Mouse (Mus musculus) c-Kit-negative CD71-positive TER-119-positive erythroid progenitor cells, embryonic 14.5 days (primary cell): ENCODE measurements around the gene Trpv2.

ENCODE experiments used
- DNase-seq: peaks from one replicate; pipeline ENCODE4 v3.0.0-alpha.2; 2013; ENCODE audit warnings: low read depth, low spot score

Gene Trpv2

GRCm38 (mm10) chr11:62558152-62558551, 16.1 kb upstream of the Trpv2 start:
- DNase-seq: no peak

DNA sequence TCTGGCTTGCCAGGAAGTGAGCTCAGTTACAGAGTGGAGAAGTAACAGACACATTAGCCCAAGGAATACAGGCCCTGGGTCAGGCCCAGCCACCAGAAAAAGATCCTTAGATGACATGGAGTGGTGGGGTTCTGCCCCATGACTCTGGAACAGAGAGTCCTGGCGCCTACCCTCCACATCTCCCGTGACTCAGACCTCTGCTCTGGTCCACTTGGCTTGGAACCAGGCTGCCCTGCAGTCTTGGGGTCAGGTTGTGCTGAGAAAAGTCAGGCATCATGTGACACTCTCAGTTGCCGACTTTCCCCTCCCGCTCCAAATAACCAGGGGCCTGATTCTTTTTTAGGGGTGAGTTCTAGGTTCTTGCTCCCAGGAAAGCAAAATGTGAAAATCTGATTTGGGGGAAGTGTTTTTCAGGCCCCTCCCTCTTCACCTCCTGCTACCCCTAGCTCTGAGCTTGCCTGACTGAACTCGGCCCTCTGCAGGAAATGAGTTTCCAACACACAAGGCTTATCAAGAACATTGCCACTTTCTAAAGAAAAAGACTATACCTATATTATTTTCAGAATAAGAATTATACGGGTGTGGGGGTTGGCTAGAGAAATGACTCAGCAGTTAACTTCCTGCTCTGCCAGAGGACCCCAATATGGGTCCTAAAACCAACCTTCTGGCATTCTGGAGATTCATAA, 15.2 kb upstream of the Trpv2 start:
- DNase-seq: no peak

DNA sequence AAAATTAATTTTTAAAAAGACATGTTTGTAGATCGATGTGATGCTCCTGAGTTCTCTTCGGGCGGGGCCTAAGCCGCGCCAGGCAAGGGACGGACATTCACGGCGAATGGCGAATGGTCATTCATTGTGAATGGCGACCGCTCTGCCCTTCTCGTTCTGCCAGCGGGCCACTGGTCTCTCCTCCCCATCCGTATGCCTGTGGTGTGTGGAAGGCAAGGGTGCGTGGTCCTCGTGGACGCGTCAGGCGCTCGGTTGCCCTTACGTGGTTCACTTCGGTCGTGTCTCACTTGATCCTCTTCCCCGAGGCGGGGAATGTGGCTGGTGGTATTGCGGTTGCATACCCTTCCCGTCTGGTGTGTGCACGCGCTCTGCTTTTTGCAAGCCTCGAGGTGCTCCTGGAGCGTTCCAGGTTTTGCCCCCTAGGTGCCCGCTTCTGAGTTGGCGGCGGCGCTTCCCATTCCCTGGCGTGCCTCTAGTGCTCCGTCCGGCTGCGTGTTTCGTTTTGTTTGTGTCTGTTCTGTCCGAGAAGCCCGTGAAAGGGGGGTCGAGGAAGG, 13.7 kb upstream of the Trpv2 start:
- DNase-seq: no peak

DNA sequence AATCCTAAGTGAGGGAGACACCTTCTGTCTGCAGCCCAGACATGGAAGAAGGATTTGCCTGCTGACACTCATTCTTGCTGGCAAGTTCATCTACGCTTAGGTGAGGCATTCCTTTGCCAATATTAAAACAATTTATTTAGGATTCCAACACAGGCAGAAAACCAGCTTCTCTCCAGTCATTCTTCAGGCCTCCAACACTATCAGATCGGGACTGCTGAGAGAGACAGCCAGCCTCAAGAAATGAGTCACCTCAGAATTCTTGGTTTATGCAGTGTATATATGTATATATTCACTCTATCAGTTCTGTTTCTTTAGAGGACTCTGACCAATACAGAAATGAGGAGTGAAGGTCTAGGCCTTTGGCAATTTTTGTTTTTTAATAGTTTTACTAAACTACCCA, 10.7 kb upstream of the Trpv2 start:
- no peak for DNase-seq

DNA sequence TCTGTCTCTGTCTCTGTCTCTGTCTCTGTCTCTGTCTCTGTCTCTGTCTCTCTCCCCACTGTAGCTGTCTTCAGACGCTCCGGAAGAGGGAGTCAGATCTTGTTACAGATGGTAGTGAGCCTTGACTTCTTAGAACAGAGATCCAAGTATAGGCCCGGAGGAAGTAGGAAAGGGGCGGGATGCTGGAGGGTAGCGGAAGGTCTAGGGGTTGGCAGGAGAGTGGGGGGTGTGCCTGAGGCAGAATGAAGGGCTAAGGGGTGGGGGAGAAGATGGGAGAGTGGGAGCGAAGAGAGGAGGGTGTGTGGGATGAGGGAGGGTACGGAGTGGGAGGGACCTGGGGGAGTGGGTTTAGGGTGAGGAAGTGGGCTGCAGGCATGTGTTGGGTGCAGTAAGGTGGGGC, 8.5 kb upstream of the Trpv2 start:
- no peak for DNase-seq

DNA sequence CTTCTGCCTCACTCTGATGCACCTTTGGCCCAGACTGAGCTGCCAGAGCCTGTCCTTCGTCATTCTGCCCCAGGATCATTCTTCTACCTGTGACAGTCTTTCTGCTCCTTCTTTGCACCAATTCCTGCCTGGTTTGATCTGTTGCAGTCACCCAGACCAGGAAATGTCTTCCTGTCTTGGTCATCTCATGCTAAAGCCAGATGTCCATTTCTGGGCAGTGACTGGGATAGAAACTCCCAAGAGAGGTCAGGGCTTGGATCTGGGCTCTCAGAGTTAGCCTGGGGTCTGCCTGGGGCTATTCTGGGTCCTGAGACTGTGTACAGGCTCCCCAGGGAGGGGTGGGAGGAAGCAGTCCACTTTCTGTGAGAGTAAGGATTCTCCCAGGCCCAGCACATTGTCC, 8.1 kb upstream of the Trpv2 start:
- DNase-seq: no peak

DNA sequence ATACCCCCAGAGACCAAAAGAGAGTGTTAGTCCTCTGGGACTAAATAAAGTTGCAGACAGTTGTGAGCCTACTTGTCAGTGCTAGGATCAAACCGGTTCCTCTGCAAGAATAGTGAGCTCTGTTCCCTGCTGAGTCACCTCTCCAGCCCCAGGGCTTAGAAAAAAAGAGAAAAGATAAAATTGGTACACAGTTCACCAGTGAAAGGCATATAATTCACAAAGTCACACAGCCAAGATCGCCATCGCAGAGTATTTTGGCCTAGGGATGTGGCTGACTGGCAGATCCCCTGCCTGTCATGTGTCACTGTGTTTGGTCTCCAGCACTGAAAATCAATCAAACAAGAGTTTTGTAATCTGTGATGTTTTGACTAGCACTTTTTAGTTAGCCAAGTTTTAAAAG, 6.0 kb upstream of the Trpv2 start:
- no peak for DNase-seq

DNA sequence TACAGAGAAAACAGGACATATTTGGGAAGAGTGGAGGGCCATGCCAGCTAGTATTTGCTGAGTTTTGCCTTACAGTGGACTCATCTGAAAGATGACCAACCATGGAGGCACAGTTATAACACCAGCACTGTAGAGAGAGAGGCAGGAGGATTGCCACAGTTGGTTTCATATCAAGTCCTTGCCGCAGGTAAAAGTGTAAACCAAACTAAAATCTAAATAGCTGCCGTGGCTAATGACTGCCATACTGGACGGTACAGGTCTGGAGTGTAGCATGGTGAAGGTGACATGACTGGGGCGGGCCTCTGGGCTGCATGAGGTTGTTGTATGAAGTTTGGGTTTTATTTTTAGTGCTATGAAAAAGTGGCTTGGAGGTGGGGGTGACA, 408 bp downstream of the Trpv2 start:
- no peak for DNase-seq

DNA sequence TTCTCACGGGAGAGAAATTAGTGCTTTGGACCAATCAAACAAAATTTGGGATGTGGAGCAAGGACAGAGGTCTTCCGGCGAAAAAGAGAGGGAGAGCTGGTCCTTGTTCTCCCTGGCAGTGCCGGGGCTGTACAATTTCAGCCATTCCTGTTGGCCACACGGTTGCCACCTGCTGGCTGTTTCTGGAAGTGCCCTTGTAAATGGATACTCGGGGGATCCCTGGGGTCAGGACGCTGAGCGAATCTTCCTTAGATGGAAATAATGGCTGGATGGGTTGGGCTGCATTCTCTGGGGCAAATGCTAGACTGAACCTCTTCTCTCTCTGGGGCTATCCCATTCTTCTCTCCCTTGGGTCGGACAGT, 992 bp downstream of the Trpv2 start:
- DNase-seq: peak; percentile 64

DNA sequence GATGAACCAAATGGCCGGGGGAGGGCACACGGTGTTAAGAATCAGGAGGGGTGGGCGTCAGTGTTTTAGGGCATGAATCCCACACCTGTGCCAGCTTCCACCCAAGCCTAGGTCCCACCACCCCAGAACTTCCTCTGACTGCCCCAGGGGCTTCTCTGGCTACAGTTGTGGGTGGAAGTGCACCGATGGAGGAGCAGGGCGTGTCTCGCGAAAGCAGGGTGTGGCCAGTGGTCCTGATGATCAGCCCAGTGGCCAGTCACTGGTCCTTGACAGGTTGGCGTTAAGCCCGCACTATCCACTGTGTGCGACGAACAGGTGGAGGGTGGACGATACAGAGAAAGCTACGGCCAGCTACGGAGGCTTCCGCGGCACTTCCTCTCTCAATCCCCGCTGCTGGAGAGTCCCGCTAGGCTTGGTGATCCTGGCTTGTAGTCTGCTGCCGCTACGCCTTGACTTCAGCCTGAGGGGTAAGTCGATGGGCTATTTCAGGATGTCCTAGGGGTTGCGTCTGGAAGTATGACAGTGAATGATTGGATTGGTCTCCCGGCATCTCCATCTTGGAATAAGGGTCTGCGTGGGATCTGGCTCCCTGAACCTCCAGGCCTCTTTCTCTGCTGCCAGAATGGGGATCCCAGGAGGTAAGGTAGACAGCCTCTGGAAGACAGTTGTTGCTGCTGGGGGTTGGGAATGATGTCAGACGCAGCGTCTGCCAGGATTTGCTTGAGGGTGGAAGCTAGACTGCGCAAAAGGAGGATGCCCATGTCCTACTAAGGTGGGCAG, 1.6 kb downstream of the Trpv2 start:
- DNase-seq: peak; percentile 51

DNA sequence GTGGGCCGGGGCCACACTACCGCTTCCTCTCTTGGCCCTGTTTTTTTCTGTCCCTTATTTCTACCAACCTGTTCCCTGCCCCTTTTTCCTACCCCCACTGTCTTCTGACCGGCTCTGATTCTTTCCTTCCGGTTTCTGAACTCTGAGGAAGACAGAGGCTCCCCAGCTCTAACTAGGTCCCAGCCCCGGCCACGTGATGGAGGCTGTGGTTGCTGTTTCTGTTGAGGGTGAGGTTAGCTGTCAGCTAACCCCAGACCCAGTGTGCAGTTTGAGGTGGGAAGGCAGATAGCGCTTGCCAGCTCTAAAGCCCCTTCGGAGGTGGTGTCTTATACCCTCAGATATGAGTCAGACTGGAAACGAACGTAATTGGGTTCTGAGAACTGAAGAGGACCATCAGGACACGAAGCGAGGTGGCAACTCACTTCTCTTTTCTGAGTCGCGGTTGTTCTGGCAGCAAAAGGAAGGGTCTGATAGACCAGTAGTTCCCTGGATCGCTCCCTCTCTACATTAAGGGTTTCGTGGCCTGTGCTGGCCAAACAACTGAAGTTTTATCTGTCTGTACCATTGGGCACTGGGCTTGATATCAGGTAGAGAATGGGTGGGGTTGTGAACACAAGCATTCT, 2.4 kb downstream of the Trpv2 start:
- DNase-seq: no peak

DNA sequence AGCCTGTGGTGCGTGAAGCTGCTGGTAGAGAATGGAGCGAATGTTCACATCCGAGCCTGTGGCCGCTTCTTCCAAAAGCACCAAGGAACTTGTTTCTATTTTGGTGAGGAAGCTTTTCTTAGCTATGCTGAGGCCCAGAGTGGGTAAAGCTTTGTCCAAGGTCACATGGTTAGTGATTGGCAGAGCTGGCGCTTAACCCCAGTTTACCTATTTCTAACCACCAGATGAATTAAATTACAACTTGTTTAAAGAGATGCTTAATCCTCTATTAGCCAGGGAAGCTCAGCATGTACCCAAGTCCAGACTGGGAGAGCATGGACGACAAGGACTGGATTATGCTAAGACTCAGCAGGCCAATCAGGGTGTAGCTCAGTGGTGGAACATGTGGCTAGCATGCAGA, 8.7 kb downstream of the Trpv2 start:
- DNase-seq: no peak

DNA sequence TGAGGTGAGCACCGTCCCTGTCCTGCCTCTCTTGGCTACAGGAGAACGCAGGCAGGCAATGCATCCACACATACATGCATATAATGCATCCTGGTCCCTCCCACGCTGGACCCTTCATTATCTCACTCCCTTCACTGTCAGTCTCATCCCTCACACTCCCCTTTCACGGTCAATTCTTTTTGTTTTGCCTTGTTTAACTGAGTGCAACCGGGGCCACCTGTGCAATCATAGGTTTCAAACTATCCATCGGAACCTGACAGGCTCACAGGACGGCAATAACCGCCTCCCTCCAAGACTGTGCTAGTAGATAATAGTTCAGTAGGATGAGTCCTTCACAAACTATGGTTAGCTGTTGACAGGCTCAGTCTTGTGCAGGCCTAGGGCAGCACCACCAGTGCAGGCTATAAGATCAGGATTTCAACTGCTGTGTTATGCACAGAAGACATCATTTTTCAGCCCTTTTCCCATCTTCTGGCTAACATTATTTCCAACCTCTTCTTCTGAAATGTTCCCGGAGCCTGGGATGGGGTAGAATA, 10.5 kb downstream of the Trpv2 start:
- DNase-seq: no peak

DNA sequence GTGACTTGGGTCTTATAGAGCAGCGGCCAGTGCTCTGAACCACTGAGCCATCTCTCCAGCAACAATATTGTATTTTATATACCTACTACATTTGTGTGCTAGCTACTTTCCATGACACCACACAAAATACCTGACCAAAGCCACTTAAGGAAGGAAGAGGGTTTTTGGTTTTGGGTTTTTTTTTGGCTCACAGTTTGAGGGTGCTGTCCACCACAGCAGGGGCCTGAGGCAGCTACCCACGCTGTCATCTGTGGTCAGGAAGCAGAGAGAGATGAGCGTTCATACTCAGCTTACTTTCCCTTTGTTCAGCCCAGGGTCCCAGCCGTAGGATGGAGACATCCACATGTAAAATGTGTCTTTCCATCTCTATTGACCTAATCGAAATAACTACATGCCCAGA, 12.7 kb downstream of the Trpv2 start:
- DNase-seq: no peak

GRCm38 (mm10) chr11:62589391-62589790, 15.1 kb downstream of the Trpv2 start:
- DNase-seq: no peak

- DNase-seq: no peak
Observed at GRCm38 (mm10) chr11:62591026-62591425, 16.7 kb downstream of the Trpv2 start.

- no peak for DNase-seq
Observed at GRCm38 (mm10) chr11:62591904-62592575, 17.8 kb downstream of the Trpv2 start.

GRCm38 (mm10) chr11:62598571-62598970, 24.3 kb downstream of the Trpv2 start:
- DNase-seq: no peak

- DNase-seq: peak; percentile 38
Observed at GRCm38 (mm10) chr11:62601732-62602618, 27.7 kb downstream of the Trpv2 start.

- DNase-seq: peak; percentile 93
Observed at GRCm38 (mm10) chr11:62602619-62603311, 28.5 kb downstream of the Trpv2 start.
